Mouse (Mus musculus) forebrain, postnatal 0 days (tissue): ENCODE measurements around the gene Cd209e. TPM values are rescaled to one million over a fixed set of nuclear protein-coding genes. Genes with fewer than 3 reads are reported as not detected.
"Not testable (repeated sequence)": the region's sequence is repeated elsewhere in the genome, so short reads cannot be mapped to it uniquely, and the experiment has no call there.

Experiments
- ATAC-seq: fragments of 200-750 bp; cut with Nextera tagmentation; 2 replicates; pipeline ENCODE4 v1.8.0; 2017; ENCODE audit warnings: mild to moderate bottlenecking, moderate library complexity
- DNase-seq: peaks from one replicate; pipeline ENCODE4 v3.0.0-alpha.2; 2015
- H3K27ac ChIP-seq: fragments of 300-500 bp; sonication (generic); 2 replicates; pipeline ENCODE4 v1.5.1; 2014; ENCODE audit warnings: low read depth, mild to moderate bottlenecking, antibody characterized with exemption, low read length, moderate library complexity, mixed read lengths
- H3K27me3 ChIP-seq: fragments of 300-500 bp; sonication (generic); 2 replicates; pipeline ENCODE4 v1.6.1; 2014; ENCODE audit warnings: mild to moderate bottlenecking, low read length, mixed read lengths; ENCODE audit not compliant: insufficient read depth
- H3K36me3 ChIP-seq: fragments of 300-500 bp; sonication (generic); 2 replicates; pipeline ENCODE4 v1.6.1; 2014; ENCODE audit warnings: mild to moderate bottlenecking, moderate library complexity; ENCODE audit not compliant: insufficient read depth
- H3K4me1 ChIP-seq: fragments of 300-500 bp; sonication (generic); 2 replicates; pipeline ENCODE4 v1.6.1; 2014; ENCODE audit warnings: antibody characterized with exemption; ENCODE audit not compliant: insufficient read depth
- H3K4me2 ChIP-seq: fragments of 300-500 bp; sonication (generic); 2 replicates; pipeline ENCODE4 v1.6.1; 2014; ENCODE audit warnings: low read depth, mild to moderate bottlenecking, moderate library complexity
- H3K4me3 ChIP-seq: fragments of 300-500 bp; sonication (generic); 2 replicates; pipeline ENCODE4 v1.5.1; 2014; ENCODE audit warnings: low read depth, low read length, mixed read lengths
- H3K9ac ChIP-seq: fragments of 300-500 bp; sonication (generic); 2 replicates; pipeline ENCODE4 v1.6.1; 2014; ENCODE audit warnings: mild to moderate bottlenecking
- H3K9me3 ChIP-seq: fragments of 300-500 bp; sonication (generic); 2 replicates; pipeline ENCODE4 v1.6.1; 2016; ENCODE audit warnings: low read length
- CTCF ChIP-seq: sonication (generic); IDR thresholded peaks from 2 replicates; pipeline ENCODE4 v1.5.1; 2016; ENCODE audit warnings: antibody characterized with exemption, control low read depth, low read depth
- WGBS: fragments of 180-500 bp; shearing (Covaris S2); extraction: QIAGEN DNeasy Blood & Tissue Kit; methylation state at CpG from one replicate; pipeline ENCODE4 v1.1.7; 2014; 5-methylcytosine and 5-hydroxymethylcytosine counted together
- polyA plus RNA-seq: library from polyadenylated mRNA; unstranded; fragments of >200 nt; fragmentation: Nextera tagmentation; extraction: Ambion mirVana; gene quantifications from 2 replicates; pipeline ENCODE4 v1.2.1, GENCODE M21; 2015
- total RNA-seq: library from RNA; depleted of rRNA; stranded (reverse); fragments of >200 nt; gene quantifications from 2 replicates; pipeline ENCODE4 v1.2.3, GENCODE M21; 2014; rRNA removed

The Cd209e gene
- total RNA-seq (not detected in 2 replicates), polyA plus RNA-seq (not detected in 2 replicates)

GRCm38 (mm10) chr8:3854209-3854608, at the start of gene Cd209e:
Gene Cd209e (minus strand): TSS chr8:3854309.
- WGBS = 75% methylated on average over 2 of the region's 2 CpGs
- Histone ChIP-seq H3K27ac (no peak within 1 kb of the TSS), H3K36me3 (no peaks in the 10 kb centered on the region), H3K4me3 (no peak within 1 kb of the TSS), H3K27me3 (no peaks in the 10 kb centered on the region), H3K4me2 (no peak within 1 kb of the TSS), H3K9ac (no peak within 1 kb of the TSS), H3K4me1 (no peaks in the 10 kb centered on the region), H3K9me3 (peaks cover 12% of the 10 kb centered on the region)
- DNase-seq = no peak
- no peak for ATAC-seq
- TF ChIP-seq CTCF = no peak

GRCm38 (mm10) chr8:3878455-3878854, 24.3 kb upstream of the Cd209e start, which contains the start of gene Cd209d:
Gene Cd209d (minus strand): TSS chr8:3878555.
- Histone ChIP-seq H3K4me2 (no peak within 1 kb of the TSS), H3K4me3 (no peak within 1 kb of the TSS), H3K27me3 (no peaks in the 10 kb centered on the region), H3K27ac (no peak within 1 kb of the TSS), H3K9me3 (no peaks in the 10 kb centered on the region), H3K36me3 (no peaks in the 10 kb centered on the region), H3K9ac (no peak within 1 kb of the TSS), H3K4me1 (no peaks in the 10 kb centered on the region)
- ATAC-seq (no peak), DNase-seq (no peak)
- TF ChIP-seq CTCF = no peak
- WGBS = 75% methylated on average over 4 of the region's 4 CpGs

GRCm38 (mm10) chr8:3876121-3876520, 22.0 kb upstream of the Cd209e start:
- 0 out of 2 replicates have a peak, but pooled peaks cover 1% of the 10 kb centered on the region for H3K9me3 ChIP-seq
- H3K27ac ChIP-seq = no peak overlapping the region
- H3K4me1 ChIP-seq = no peaks in the 10 kb centered on the region
- DNase-seq = no peak
- ATAC-seq = no peak
- H3K27me3 ChIP-seq = no peaks in the 10 kb centered on the region
- H3K4me3 ChIP-seq = no peak overlapping the region
- no peak for TF ChIP-seq CTCF
- H3K36me3 ChIP-seq = no peaks in the 10 kb centered on the region
- no peak overlapping the region for H3K9ac ChIP-seq
- no peak overlapping the region for H3K4me2 ChIP-seq
- 89% methylated on average over 2 of the region's 2 CpGs for WGBS

GRCm38 (mm10) chr8:3862736-3863135, 8.6 kb upstream of the Cd209e start:
- not testable (repeated sequence) for H3K36me3 ChIP-seq, ATAC-seq, H3K27ac ChIP-seq, DNase-seq, H3K4me3 ChIP-seq, H3K4me2 ChIP-seq, H3K27me3 ChIP-seq, H3K9ac ChIP-seq, H3K4me1 ChIP-seq
- H3K9me3 ChIP-seq = 0 out of 2 replicates have a peak, but pooled peaks cover 10% of the 10 kb centered on the region

GRCm38 (mm10) chr8:3803091-3803490, 51.0 kb downstream of the Cd209e start:
- 89% methylated on average over 14 of the region's 14 CpGs for WGBS
- no peak for TF ChIP-seq CTCF
- no peak for DNase-seq

More at GRCm38 (mm10) chr8:3803091-3803490, 51.0 kb downstream of the Cd209e start:
- ATAC-seq = no peak
- H3K4me2 ChIP-seq = no peak overlapping the region
- H3K27ac ChIP-seq = no peak overlapping the region
- 0 out of 2 replicates have a peak, but pooled peaks cover 3% of the 10 kb centered on the region for H3K9me3 ChIP-seq
- no peaks in the 10 kb centered on the region for H3K27me3 ChIP-seq
- H3K4me3 ChIP-seq = no peak overlapping the region
- no peaks in the 10 kb centered on the region for H3K36me3 ChIP-seq
- H3K4me1 ChIP-seq = no peaks in the 10 kb centered on the region
- H3K9ac ChIP-seq = no peak overlapping the region

Other genes starting within 250 kb of the Cd209e start
- gene Xab2, start 233.0 kb downstream of the Cd209e start, total RNA-seq = 38.7 and 48.4 TPM in 2 replicates
- gene Xab2, start 233.0 kb downstream of the Cd209e start, polyA plus RNA-seq = 34.6 and 37.3 TPM in 2 replicates
- gene Pet100, start 232.8 kb downstream of the Cd209e start, total RNA-seq = 17.7 and 22.9 TPM in 2 replicates
- 82.4 and 121 TPM in 2 replicates for gene Pet100, start 232.8 kb downstream of the Cd209e start, polyA plus RNA-seq
- gene Pcp2, start 228.8 kb downstream of the Cd209e start, total RNA-seq = not detected in 2 replicates
- gene Pcp2, start 228.8 kb downstream of the Cd209e start, polyA plus RNA-seq = not detected in 2 replicates
- gene Stxbp2, start 223.4 kb downstream of the Cd209e start, total RNA-seq = 33.9 and 43.8 TPM in 2 replicates
- 35.5 and 44.7 TPM in 2 replicates for gene Stxbp2, start 223.4 kb downstream of the Cd209e start, polyA plus RNA-seq
- 0.38 and 1.7 TPM in 2 replicates for gene Retn, start 198.5 kb downstream of the Cd209e start, total RNA-seq
- gene Retn, start 198.5 kb downstream of the Cd209e start, polyA plus RNA-seq = 0.42 and 0.44 TPM in 2 replicates
- 0.19 TPM in 1 of 2 replicates, not detected in the other for gene Mcemp1, start 188.6 kb downstream of the Cd209e start, total RNA-seq
- 0.30 and 0.40 TPM in 2 replicates for gene Mcemp1, start 188.6 kb downstream of the Cd209e start, polyA plus RNA-seq
- gene Fcor, start 181.9 kb downstream of the Cd209e start, total RNA-seq = 9.8 and 13.7 TPM in 2 replicates
- gene Fcor, start 181.9 kb downstream of the Cd209e start, polyA plus RNA-seq = 21.0 and 22.2 TPM in 2 replicates
- 70.5 and 72.7 TPM in 2 replicates for gene Trappc5, start 178.0 kb downstream of the Cd209e start, total RNA-seq
- 61.2 and 68.5 TPM in 2 replicates for gene Trappc5, start 178.0 kb downstream of the Cd209e start, polyA plus RNA-seq
- gene Fcer2a, start 160.1 kb downstream of the Cd209e start, total RNA-seq = not detected in 2 replicates
- 0.20 and 0.24 TPM in 2 replicates for gene Fcer2a, start 160.1 kb downstream of the Cd209e start, polyA plus RNA-seq
- not detected in 2 replicates for gene Clec4g, start 133.7 kb downstream of the Cd209e start, total RNA-seq
- gene Clec4g, start 133.7 kb downstream of the Cd209e start, polyA plus RNA-seq = 0.21 TPM in 1 of 2 replicates, not detected in the other
- not detected in 2 replicates for gene Cd209a, start 105.3 kb downstream of the Cd209e start, total RNA-seq
- gene Cd209a, start 105.3 kb downstream of the Cd209e start, polyA plus RNA-seq = 0.13 TPM in 1 of 2 replicates, not detected in the other
- gene Cd209d, start 24.2 kb upstream of the Cd209e start, total RNA-seq = not detected in 2 replicates
- not detected in 2 replicates for gene Cd209d, start 24.2 kb upstream of the Cd209e start, polyA plus RNA-seq
- gene Cd209b, start 72.5 kb upstream of the Cd209e start, total RNA-seq = not detected in 2 replicates
- 0.18 TPM in 1 of 2 replicates, not detected in the other for gene Cd209b, start 72.5 kb upstream of the Cd209e start, polyA plus RNA-seq
- not detected in 2 replicates for gene Cd209c, start 100.4 kb upstream of the Cd209e start, total RNA-seq
- 0.15 and 0.16 TPM in 2 replicates for gene Cd209c, start 100.4 kb upstream of the Cd209e start, polyA plus RNA-seq